Mouse (Mus musculus): ENCODE data around the gene Akr1c14.

- no peak for TF ChIP-seq CTCF (IDR thresholded peaks at IDR 0.05; ENCODE audit: control insufficient read depth, insufficient read depth, insufficient read length)
- no peak for TF ChIP-seq MYOD1 (IDR thresholded peaks at IDR 0.05; ENCODE audit: control insufficient read depth, insufficient read length, low read depth)
- no peak for TF ChIP-seq USF1 (IDR thresholded peaks at IDR 0.05; ENCODE audit: low read depth)
- no peak for TF ChIP-seq MYOG (IDR thresholded peaks at IDR 0.05; ENCODE audit: control insufficient read depth, extremely low read depth, insufficient read length)
Observed at GRCm38 (mm10) chr13:4032512-4032911, 16.3 kb upstream of the Akr1c14 start.
